Mouse (Mus musculus): ENCODE results near the gene Gm21981. TPM values are rescaled to one million over a fixed set of nuclear protein-coding genes. Genes with fewer than 3 reads are reported as not detected.
A peak's percentile ranks its signal among the peaks of the same experiment; 100 is the strongest.

The Gm21981 gene
- polyA plus RNA-seq, 1 experiment: 1.4 TPM

DNA sequence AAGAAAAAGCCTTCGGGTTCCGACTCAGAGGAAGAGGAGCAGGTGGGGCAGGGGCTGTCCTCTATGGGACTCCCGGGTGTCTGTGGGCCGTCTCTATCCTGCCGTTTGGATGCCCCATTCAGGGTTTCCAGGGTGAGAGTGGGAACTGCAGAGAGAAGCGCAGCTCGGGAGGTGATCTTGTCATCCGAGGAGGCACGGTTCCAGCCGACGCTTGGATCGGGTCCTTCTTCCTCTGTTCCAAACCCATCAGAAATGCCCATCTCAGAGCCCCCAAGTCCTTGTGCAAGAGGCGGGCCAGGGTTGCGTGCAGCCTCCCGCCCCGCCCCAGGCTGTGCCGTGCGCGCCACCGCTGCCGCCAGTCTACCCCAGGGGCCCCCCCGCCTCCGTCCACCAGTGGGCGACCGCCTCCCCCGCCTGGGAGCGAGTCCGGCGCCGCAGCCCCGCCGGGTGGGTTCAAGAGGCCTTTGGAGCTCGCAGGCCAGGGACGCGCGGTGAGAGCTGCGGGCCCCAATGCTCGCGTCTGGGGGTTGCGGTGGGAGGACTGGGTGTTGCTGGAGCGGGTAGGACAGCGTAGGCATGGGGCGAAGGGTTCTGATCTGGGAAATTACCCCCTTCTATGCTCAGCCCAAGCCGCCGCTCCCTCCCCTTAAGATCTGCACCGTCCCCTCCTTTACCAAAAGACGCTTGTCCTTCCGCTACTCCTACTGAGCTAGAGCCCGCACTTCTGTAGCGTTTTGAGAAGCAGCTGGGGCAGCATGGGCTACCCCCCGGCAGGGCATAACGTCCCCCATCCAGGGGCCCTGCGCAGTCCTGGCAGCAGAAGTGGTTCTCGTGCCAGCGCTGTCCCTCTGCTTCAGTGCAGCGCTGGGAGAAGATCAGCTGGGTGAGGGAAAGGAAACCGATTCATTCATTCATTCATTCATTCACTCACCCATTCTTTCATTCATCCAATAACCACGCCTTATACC lies 5.4 kb downstream of the Gm21981 start, which contains the start of gene Frs3:
Frs3 (plus strand) TSS at position 423 of the 968 bp plus-strand sequence.
- TF ChIP-seq POLR2A (IDR thresholded peaks at IDR 0.05; ENCODE audit: control insufficient read depth, extremely low read depth, insufficient read depth, low read length, poor library complexity): no peak
- TF ChIP-seq CTCF (IDR thresholded peaks at IDR 0.05; ENCODE audit: borderline replicate concordance, control insufficient read depth, extremely low read depth, insufficient read depth, low read length, poor library complexity): peak; percentile 29; the same call in 1 of the 2 replicates
- Histone ChIP-seq H3K36me3 (ENCODE audit: control insufficient read depth, insufficient read depth, low read length) (no peaks in the 10 kb centered on the region), H3K4me3 (ENCODE audit: control insufficient read depth, insufficient read depth, low read length) (peak within 1 kb of the TSS; percentile 82), H3K4me1 (replicated peaks; ENCODE audit: control insufficient read depth, insufficient read depth, low read length) (peaks cover 17% of the 10 kb centered on the region), H3K27ac (ENCODE audit: control insufficient read depth, insufficient read depth, low read length) (no peak within 1 kb of the TSS), H3K27me3 (ENCODE audit: control insufficient read depth, insufficient read depth, low read length) (no peaks in the 10 kb centered on the region)
- DNase-seq: peak; percentile 53
- WGBS: 3% methylated on average over 58 of the region's 58 CpGs

GRCm38 (mm10) chr17:47688344-47688607 lies 6.0 kb downstream of the Gm21981 start, which contains the start of gene Tomm6:
TSS of gene Tomm6 (minus strand) at chr17:47688386.
- Histone ChIP-seq H3K4me1 (replicated peaks; ENCODE audit: control insufficient read depth, insufficient read depth, low read length) (peaks cover 17% of the 10 kb centered on the region), H3K27me3 (ENCODE audit: control insufficient read depth, insufficient read depth, low read length) (no peaks in the 10 kb centered on the region), H3K4me3 (ENCODE audit: control insufficient read depth, insufficient read depth, low read length) (peak within 1 kb of the TSS; percentile 82), H3K27ac (ENCODE audit: control insufficient read depth, insufficient read depth, low read length) (no peak within 1 kb of the TSS), H3K36me3 (ENCODE audit: control insufficient read depth, insufficient read depth, low read length) (no peaks in the 10 kb centered on the region)
- DNase-seq: no peak
- TF ChIP-seq CTCF (IDR thresholded peaks at IDR 0.05; ENCODE audit: borderline replicate concordance, control insufficient read depth, extremely low read depth, insufficient read depth, low read length, poor library complexity) (no peak), POLR2A (IDR thresholded peaks at IDR 0.05; ENCODE audit: control insufficient read depth, extremely low read depth, insufficient read depth, low read length, poor library complexity) (no peak)
- 0% methylated on average over 9 of the region's 9 CpGs for WGBS

GRCm38 (mm10) chr17:47687409-47688343 lies 6.6 kb downstream of the Gm21981 start:
- Histone ChIP-seq H3K36me3 (ENCODE audit: control insufficient read depth, insufficient read depth, low read length) (no peaks in the 10 kb centered on the region), H3K4me1 (replicated peaks; ENCODE audit: control insufficient read depth, insufficient read depth, low read length) (peaks cover 17% of the 10 kb centered on the region), H3K27ac (ENCODE audit: control insufficient read depth, insufficient read depth, low read length) (no peak overlapping the region), H3K27me3 (ENCODE audit: control insufficient read depth, insufficient read depth, low read length) (no peaks in the 10 kb centered on the region), H3K4me3 (ENCODE audit: control insufficient read depth, insufficient read depth, low read length) (peak overlapping the region; percentile 82)
- peak; percentile 93 for DNase-seq
- WGBS: under 1% methylated on average over 70 of the region's 70 CpGs
- TF ChIP-seq POLR2A (IDR thresholded peaks at IDR 0.05; ENCODE audit: control insufficient read depth, extremely low read depth, insufficient read depth, low read length, poor library complexity) (peak; percentile 69; the same call in 1 of the 2 replicates), CTCF (IDR thresholded peaks at IDR 0.05; ENCODE audit: borderline replicate concordance, control insufficient read depth, extremely low read depth, insufficient read depth, low read length, poor library complexity) (no peak)

GRCm38 (mm10) chr17:47682836-47683235 lies 11.4 kb downstream of the Gm21981 start:
- Histone ChIP-seq H3K27ac (ENCODE audit: control insufficient read depth, insufficient read depth, low read length) (no peak overlapping the region), H3K4me3 (ENCODE audit: control insufficient read depth, insufficient read depth, low read length) (no peak overlapping the region), H3K4me1 (replicated peaks; ENCODE audit: control insufficient read depth, insufficient read depth, low read length) (peaks cover 7% of the 10 kb centered on the region), H3K36me3 (ENCODE audit: control insufficient read depth, insufficient read depth, low read length) (peaks cover 19% of the 10 kb centered on the region; the same call in 1 of the 2 replicates), H3K27me3 (ENCODE audit: control insufficient read depth, insufficient read depth, low read length) (no peaks in the 10 kb centered on the region)
- 56% methylated on average over 4 of the region's 4 CpGs for WGBS
- TF ChIP-seq CTCF (IDR thresholded peaks at IDR 0.05; ENCODE audit: borderline replicate concordance, control insufficient read depth, extremely low read depth, insufficient read depth, low read length, poor library complexity) (no peak), POLR2A (IDR thresholded peaks at IDR 0.05; ENCODE audit: control insufficient read depth, extremely low read depth, insufficient read depth, low read length, poor library complexity) (no peak)
- no peak for DNase-seq

GRCm38 (mm10) chr17:47678702-47679101 lies 15.6 kb downstream of the Gm21981 start:
- Histone ChIP-seq H3K27me3 (ENCODE audit: control insufficient read depth, insufficient read depth, low read length) (no peaks in the 10 kb centered on the region), H3K4me1 (replicated peaks; ENCODE audit: control insufficient read depth, insufficient read depth, low read length) (no peaks in the 10 kb centered on the region), H3K36me3 (ENCODE audit: control insufficient read depth, insufficient read depth, low read length) (peaks cover 19% of the 10 kb centered on the region; the same call in 1 of the 2 replicates), H3K4me3 (ENCODE audit: control insufficient read depth, insufficient read depth, low read length) (no peak overlapping the region), H3K27ac (ENCODE audit: control insufficient read depth, insufficient read depth, low read length) (no peak overlapping the region)
- TF ChIP-seq POLR2A (IDR thresholded peaks at IDR 0.05; ENCODE audit: control insufficient read depth, extremely low read depth, insufficient read depth, low read length, poor library complexity) (no peak), CTCF (IDR thresholded peaks at IDR 0.05; ENCODE audit: borderline replicate concordance, control insufficient read depth, extremely low read depth, insufficient read depth, low read length, poor library complexity) (no peak)
- DNase-seq: no peak
- WGBS: 95% methylated on average over 5 of the region's 5 CpGs

DNA sequence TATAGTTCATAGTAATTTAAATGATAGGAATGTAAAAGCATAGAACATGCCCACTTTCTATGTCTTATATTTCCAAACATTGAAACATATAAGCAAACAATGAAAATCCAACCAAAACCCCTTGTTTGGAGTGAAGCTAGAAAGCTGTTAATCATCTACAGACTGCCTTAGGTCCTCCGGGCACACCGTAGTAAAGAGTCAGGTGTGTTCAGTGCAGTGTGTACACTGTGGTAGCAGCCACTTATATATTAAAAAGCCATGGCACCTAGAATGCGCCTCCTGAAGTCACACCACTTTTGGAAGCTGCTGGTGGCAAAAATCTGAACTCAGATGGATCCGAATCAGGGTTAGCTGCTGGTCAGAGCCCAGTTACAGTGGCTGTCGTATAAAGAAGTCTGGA lies 16.0 kb downstream of the Gm21981 start:
- no peak overlapping the region for H3K27ac ChIP-seq (ENCODE audit: control insufficient read depth, insufficient read depth, low read length)
- DNase-seq: no peak
- WGBS: 97% methylated on average over 5 of the region's 5 CpGs

More for the DNA sequence above, 16.0 kb downstream of the Gm21981 start:
- no peaks in the 10 kb centered on the region for H3K27me3 ChIP-seq (ENCODE audit: control insufficient read depth, insufficient read depth, low read length)
- no peak overlapping the region for H3K4me3 ChIP-seq (ENCODE audit: control insufficient read depth, insufficient read depth, low read length)
- peaks cover 19% of the 10 kb centered on the region; the same call in 1 of the 2 replicates for H3K36me3 ChIP-seq (ENCODE audit: control insufficient read depth, insufficient read depth, low read length)
- no peaks in the 10 kb centered on the region for H3K4me1 ChIP-seq (replicated peaks; ENCODE audit: control insufficient read depth, insufficient read depth, low read length)
- TF ChIP-seq CTCF (IDR thresholded peaks at IDR 0.05; ENCODE audit: borderline replicate concordance, control insufficient read depth, extremely low read depth, insufficient read depth, low read length, poor library complexity): no peak

All from thymus, adult 2 months (tissue).